Mouse (Mus musculus): ENCODE data around the gene Cd151. TPM values are rescaled to one million over a fixed set of nuclear protein-coding genes. Genes with fewer than 3 reads are reported as not detected.

Gene Cd151
- polyA plus RNA-seq, 1 experiment from 2014 or later = 35.7 TPM

DNA sequence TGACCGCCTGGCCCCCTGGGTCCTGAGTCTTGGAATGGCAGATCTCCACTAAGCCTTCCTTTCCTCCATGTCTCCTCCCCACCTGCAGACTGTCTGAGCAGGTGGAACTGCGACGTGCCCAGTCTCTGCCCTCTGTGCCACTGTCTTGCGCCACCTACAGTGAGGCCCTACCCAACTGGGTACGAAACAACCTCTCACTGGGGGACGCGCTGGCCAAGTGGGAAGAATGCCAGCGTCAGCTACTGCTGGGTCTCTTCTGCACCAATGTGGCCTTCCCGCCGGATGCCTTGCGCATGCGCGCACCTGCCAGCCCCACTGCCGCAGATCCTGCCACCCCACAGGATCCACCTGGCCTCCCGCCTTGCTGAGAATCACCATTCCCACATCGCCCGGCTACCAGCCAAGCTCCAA, 7.9 kb upstream of the Cd151 start:
- H3K27ac ChIP-seq (replicated peaks; ENCODE audit: low read depth, low read length) = no peak overlapping the region
- H3K4me3 ChIP-seq (ENCODE audit: low read depth, low read length) = no peak overlapping the region
- ATAC-seq (ENCODE audit: insufficient number of reproducible peaks, low FRiP score, low TSS enrichment, low read depth) (no peak), DNase-seq (ENCODE audit: low spot score) (no peak)
- H3K4me1 ChIP-seq (ENCODE audit: control insufficient read depth, insufficient read depth, low read length) = peaks cover 23% of the 10 kb centered on the region
- H3K27me3 ChIP-seq (ENCODE audit: control insufficient read depth, insufficient read depth, low read length) = peaks cover 41% of the 10 kb centered on the region
- no peaks in the 10 kb centered on the region for H3K9me3 ChIP-seq (ENCODE audit: control insufficient read depth, low read length)
- H3K9ac ChIP-seq (ENCODE audit: low read length) = no peak overlapping the region
- H3K4me2 ChIP-seq (ENCODE audit: low read depth, severe bottlenecking) = no peak overlapping the region
- H3K36me3 ChIP-seq (ENCODE audit: control insufficient read depth, insufficient read depth, low read length) = no peaks in the 10 kb centered on the region
- 90% methylated on average over 17 of the region's 17 CpGs for WGBS

DNA sequence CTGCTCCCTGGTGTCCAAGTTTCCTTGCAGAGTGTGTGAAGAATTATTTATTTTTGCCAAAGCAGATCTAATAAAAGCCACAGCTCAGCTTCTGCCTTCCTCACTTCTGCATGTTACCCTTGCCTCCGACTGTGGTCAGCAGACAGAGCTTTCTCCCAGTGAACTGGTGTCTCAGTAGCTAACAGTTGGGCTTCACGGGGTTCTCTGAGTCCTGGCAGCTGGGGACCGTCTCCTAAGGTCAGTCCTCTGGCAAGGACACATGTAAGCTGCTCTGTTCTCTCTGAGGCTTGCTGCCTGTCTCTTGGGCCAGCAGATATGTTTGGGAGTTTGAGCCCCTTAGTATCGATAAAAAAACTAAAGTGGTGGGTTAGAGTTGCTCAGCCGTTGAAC, 7.2 kb upstream of the Cd151 start:
- Histone ChIP-seq H3K9ac (ENCODE audit: low read length) (no peak overlapping the region), H3K9me3 (ENCODE audit: control insufficient read depth, low read length) (no peaks in the 10 kb centered on the region), H3K4me2 (ENCODE audit: low read depth, severe bottlenecking) (no peak overlapping the region), H3K27me3 (ENCODE audit: control insufficient read depth, insufficient read depth, low read length) (peaks cover 47% of the 10 kb centered on the region), H3K27ac (replicated peaks; ENCODE audit: low read depth, low read length) (no peak overlapping the region), H3K36me3 (ENCODE audit: control insufficient read depth, insufficient read depth, low read length) (no peaks in the 10 kb centered on the region), H3K4me3 (ENCODE audit: low read depth, low read length) (no peak overlapping the region), H3K4me1 (ENCODE audit: control insufficient read depth, insufficient read depth, low read length) (peaks cover 23% of the 10 kb centered on the region)
- ATAC-seq (ENCODE audit: insufficient number of reproducible peaks, low FRiP score, low TSS enrichment, low read depth) (no peak), DNase-seq (ENCODE audit: low spot score) (no peak)
- 71% methylated on average over 5 of the region's 5 CpGs for WGBS

DNA sequence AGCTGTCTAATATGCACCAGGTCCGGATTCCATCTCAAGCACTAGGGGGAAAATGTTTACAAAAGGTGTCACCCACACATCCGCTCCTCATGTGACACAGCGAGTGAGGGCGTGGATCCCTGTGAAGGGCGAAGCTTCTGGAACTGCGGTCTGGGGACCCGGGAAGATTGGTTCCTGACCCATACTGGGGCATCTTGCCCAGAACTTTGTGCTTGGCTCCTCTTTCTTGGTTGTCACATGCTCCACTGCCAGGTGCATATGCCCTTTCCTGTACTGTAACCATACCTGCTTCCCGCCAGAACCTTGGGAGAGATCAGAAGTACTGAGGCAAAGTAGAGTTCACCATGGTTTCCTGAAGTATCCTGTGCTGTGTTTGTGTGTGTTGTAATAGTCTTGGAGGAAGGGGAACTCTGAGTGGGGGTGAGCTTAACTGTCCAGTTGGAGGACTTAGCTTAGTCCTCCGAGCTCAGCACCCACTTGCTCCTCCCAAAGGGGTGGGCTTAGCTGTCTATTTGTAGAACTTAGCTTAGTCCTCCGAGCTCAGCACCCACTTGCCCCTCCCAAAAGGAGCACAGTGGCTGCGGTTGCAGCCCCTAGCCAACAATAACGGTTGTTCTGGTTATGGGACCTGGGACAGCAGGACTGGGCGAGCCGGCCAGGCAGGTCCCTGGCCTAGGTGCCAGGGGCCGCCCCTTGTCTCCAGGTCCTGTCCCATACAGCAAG, 6.6 kb upstream of the Cd151 start, which contains the start of gene Cracr2b:
Cracr2b (plus strand) TSS at position 704 of the 723 bp plus-strand sequence.
- no peaks in the 10 kb centered on the region for H3K9me3 ChIP-seq (ENCODE audit: control insufficient read depth, low read length)
- peak within 1 kb of the TSS; percentile 36; the same call in 1 of the 2 replicates for H3K9ac ChIP-seq (ENCODE audit: low read length)
- peaks cover 48% of the 10 kb centered on the region for H3K27me3 ChIP-seq (ENCODE audit: control insufficient read depth, insufficient read depth, low read length)
- peaks cover 27% of the 10 kb centered on the region for H3K4me1 ChIP-seq (ENCODE audit: control insufficient read depth, insufficient read depth, low read length)
- no peaks in the 10 kb centered on the region for H3K36me3 ChIP-seq (ENCODE audit: control insufficient read depth, insufficient read depth, low read length)
- DNase-seq (ENCODE audit: low spot score) (no peak), ATAC-seq (ENCODE audit: insufficient number of reproducible peaks, low FRiP score, low TSS enrichment, low read depth) (no peak)
- no peak within 1 kb of the TSS for H3K27ac ChIP-seq (replicated peaks; ENCODE audit: low read depth, low read length)
- WGBS = 71% methylated on average over 15 of the region's 15 CpGs
- peak within 1 kb of the TSS; percentile 53 for H3K4me2 ChIP-seq (ENCODE audit: low read depth, severe bottlenecking)
- peak within 1 kb of the TSS; percentile 23 for H3K4me3 ChIP-seq (ENCODE audit: low read depth, low read length)

DNA sequence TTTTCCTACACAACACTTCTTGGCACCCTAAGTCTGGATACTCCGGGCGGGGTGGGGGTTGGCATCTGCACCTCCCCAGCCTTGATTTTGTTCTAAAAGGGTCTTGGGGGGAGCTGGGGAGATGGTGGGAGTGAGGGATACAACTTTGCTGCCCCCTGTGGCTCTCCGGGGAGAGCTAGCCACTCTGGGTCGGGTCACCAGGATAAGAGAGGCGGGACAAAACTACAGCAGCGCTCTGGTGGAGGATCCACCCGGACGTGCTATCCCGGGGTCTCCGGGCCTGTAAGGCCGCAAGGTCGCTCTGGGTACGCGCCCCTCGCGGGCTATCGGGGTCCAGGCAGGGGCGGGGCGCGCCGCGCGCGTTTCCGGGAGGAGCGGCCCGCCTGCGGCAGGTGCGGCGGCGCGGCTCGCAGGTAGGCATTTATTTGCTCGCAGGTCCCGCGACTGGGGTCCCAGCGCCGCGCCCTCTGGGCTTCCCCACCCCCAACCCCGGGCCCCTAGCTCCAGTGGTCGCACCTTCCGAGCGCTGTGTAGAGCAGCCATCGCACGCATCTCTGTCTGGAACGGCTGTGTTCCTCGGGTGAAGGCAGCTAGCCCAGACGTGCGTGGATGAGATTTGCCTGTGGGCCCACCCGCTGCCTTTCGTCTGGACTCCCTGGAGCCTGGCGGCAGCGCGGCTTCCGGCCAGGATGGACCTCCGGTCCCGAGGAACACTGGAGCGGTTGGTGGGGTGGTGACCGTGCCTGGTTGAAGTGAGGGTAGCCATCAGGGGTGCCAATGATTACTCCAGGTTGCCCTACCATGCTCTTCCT, 5.5 kb upstream of the Cd151 start:
- peak overlapping the region; percentile 53 for H3K4me2 ChIP-seq (ENCODE audit: low read depth, severe bottlenecking)
- no peak for DNase-seq (ENCODE audit: low spot score)
- H3K9me3 ChIP-seq (ENCODE audit: control insufficient read depth, low read length) = no peaks in the 10 kb centered on the region
- no peaks in the 10 kb centered on the region for H3K36me3 ChIP-seq (ENCODE audit: control insufficient read depth, insufficient read depth, low read length)
- no peak overlapping the region for H3K27ac ChIP-seq (replicated peaks; ENCODE audit: low read depth, low read length)
- ATAC-seq (ENCODE audit: insufficient number of reproducible peaks, low FRiP score, low TSS enrichment, low read depth) = no peak
- H3K9ac ChIP-seq (ENCODE audit: low read length) = peak overlapping the region; percentile 36; the same call in 1 of the 2 replicates
- peaks cover 48% of the 10 kb centered on the region for H3K27me3 ChIP-seq (ENCODE audit: control insufficient read depth, insufficient read depth, low read length)
- WGBS = 2% methylated on average over 40 of the region's 59 CpGs
- peaks cover 20% of the 10 kb centered on the region for H3K4me1 ChIP-seq (ENCODE audit: control insufficient read depth, insufficient read depth, low read length)
- H3K4me3 ChIP-seq (ENCODE audit: low read depth, low read length) = peak overlapping the region; percentile 23

DNA sequence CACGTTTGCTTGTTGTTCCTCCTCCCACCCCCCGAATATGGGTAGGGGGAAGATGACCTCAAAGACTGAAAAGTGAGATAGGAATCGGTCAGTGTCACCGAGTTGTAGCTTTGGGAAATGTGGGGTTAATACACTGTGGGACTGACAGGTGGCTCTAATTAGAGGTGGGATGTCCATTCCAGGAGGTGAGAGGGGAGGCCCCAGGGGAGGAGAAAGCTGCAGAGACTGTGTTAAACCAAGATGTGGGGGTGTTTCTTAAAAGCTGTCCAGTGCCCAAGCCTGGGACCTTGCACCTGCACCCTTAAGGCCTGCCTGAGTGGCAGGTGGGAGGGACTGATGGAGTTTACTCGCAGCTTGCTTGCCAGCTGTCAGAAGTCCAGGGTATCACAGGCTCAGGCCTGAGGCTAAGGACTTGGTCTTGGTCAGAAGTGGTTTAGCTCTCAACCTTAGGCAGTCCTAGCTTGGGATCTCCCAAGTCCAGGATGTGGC, 4.8 kb upstream of the Cd151 start:
- Histone ChIP-seq H3K27ac (replicated peaks; ENCODE audit: low read depth, low read length) (no peak overlapping the region), H3K9me3 (ENCODE audit: control insufficient read depth, low read length) (no peaks in the 10 kb centered on the region), H3K9ac (ENCODE audit: low read length) (no peak overlapping the region), H3K27me3 (ENCODE audit: control insufficient read depth, insufficient read depth, low read length) (peaks cover 48% of the 10 kb centered on the region), H3K4me2 (ENCODE audit: low read depth, severe bottlenecking) (peak overlapping the region; percentile 53), H3K36me3 (ENCODE audit: control insufficient read depth, insufficient read depth, low read length) (no peaks in the 10 kb centered on the region), H3K4me3 (ENCODE audit: low read depth, low read length) (peak overlapping the region; percentile 23; the same call in 1 of the 2 replicates), H3K4me1 (ENCODE audit: control insufficient read depth, insufficient read depth, low read length) (peaks cover 25% of the 10 kb centered on the region)
- DNase-seq (ENCODE audit: low spot score) = peak; percentile 41
- 3% methylated on average over 5 of the region's 5 CpGs for WGBS
- ATAC-seq (ENCODE audit: insufficient number of reproducible peaks, low FRiP score, low TSS enrichment, low read depth) = no peak

DNA sequence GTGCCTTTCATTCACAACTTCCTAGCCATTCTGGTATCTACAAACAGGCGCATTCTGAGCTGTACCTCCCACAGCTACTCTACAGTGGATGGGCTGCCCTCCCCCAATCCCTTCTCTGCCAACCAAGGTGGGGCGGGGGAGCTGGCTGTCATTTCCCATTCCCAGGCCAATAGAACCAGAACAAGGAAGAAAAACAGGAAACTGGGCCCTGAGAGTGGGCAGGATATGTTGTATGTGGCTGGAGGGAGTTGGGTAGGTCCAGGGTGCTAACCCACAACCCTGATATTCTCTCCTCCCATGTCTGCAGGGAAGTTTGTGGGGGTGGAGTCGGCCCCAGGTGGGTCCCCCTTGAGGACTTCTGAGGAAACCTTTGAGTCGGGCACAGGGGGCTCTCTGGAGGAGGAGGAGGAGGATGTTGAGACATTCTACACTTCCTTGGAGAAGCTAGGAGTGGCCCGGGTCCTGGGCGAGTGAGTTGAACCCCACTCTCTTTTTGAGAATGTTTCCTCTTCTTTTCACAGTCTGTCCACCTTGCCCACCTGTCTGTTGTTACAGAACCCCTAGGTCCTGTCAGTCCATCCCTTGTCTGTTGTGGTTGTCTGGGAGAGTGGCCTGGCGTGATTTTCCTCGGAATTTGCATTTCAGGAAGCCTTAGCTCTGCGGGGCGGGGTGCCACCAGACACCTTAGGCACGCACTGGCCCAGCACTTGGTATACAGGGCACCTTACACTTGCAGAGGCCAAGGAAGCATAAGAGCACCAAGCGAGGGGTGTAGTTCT, 3.2 kb upstream of the Cd151 start:
- Histone ChIP-seq H3K4me1 (ENCODE audit: control insufficient read depth, insufficient read depth, low read length) (peaks cover 36% of the 10 kb centered on the region), H3K4me2 (ENCODE audit: low read depth, severe bottlenecking) (peak overlapping the region; percentile 47), H3K27me3 (ENCODE audit: control insufficient read depth, insufficient read depth, low read length) (peaks cover 48% of the 10 kb centered on the region), H3K36me3 (ENCODE audit: control insufficient read depth, insufficient read depth, low read length) (no peaks in the 10 kb centered on the region), H3K9me3 (ENCODE audit: control insufficient read depth, low read length) (no peaks in the 10 kb centered on the region), H3K4me3 (ENCODE audit: low read depth, low read length) (peak overlapping the region; percentile 10), H3K27ac (replicated peaks; ENCODE audit: low read depth, low read length) (no peak overlapping the region), H3K9ac (ENCODE audit: low read length) (no peak overlapping the region)
- no peak for DNase-seq (ENCODE audit: low spot score)
- WGBS = 24% methylated on average over 12 of the region's 12 CpGs
- ATAC-seq (ENCODE audit: insufficient number of reproducible peaks, low FRiP score, low TSS enrichment, low read depth) = no peak

DNA sequence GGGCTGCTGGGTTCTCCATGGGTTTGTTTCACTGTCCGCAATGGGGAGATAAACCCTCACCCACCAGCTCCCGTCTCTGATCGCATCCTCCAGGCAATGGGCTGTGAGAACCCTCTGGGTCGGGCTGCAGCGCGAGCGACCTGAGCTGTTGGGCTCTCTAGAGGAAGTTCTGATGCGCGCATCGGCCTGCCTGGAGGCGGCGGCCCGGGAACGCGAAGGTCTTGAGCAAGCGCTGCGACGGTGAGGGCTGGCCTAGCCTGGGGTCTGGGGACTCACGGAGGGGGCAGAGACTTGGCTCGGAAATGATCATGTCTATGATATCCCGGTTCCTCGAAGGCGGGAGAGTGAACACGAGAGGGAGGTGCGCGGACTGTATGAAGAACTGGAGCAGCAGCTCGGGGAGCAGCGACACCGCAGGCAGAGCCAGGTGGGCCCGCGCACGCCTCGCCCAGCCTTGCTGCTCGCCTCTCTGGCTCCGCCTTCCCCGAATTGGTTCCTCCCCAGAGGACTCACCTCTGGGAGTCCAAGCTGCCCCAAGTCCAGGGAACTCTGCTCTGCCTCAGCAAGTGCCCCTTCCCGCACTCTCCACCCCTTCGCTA, 2.5 kb upstream of the Cd151 start:
- H3K27ac ChIP-seq (replicated peaks; ENCODE audit: low read depth, low read length) = no peak overlapping the region
- WGBS = 3% methylated on average over 38 of the region's 38 CpGs

More for the DNA sequence above, 2.5 kb upstream of the Cd151 start:
- Histone ChIP-seq H3K36me3 (ENCODE audit: control insufficient read depth, insufficient read depth, low read length) (peaks cover 4% of the 10 kb centered on the region), H3K4me1 (ENCODE audit: control insufficient read depth, insufficient read depth, low read length) (peaks cover 40% of the 10 kb centered on the region), H3K4me3 (ENCODE audit: low read depth, low read length) (peak overlapping the region; percentile 10), H3K27me3 (ENCODE audit: control insufficient read depth, insufficient read depth, low read length) (peaks cover 44% of the 10 kb centered on the region), H3K4me2 (ENCODE audit: low read depth, severe bottlenecking) (peak overlapping the region; percentile 47), H3K9ac (ENCODE audit: low read length) (no peak overlapping the region), H3K9me3 (ENCODE audit: control insufficient read depth, low read length) (no peaks in the 10 kb centered on the region)
- DNase-seq (ENCODE audit: low spot score) = peak; percentile 57
- ATAC-seq (ENCODE audit: insufficient number of reproducible peaks, low FRiP score, low TSS enrichment, low read depth) = no peak
